8 mouse cellular contexts compared by ENCODE assay signal in genomic region chr9:45589867-45590266, GRCm38 (mm10).
DNase-seq lines count a peak whose midpoint lies in the region; ATAC-seq lines count a peak whose summit lies in the region.

No protein-coding gene starts in this region.

- no peaks in the 10 kb centered on the region for H3K4me1 ChIP-seq in forebrain, embryonic 11.5 days (replicated peaks; ENCODE audit: control insufficient read depth, insufficient read depth, low read length)
- peaks cover 18% of the 10 kb centered on the region for H3K4me1 ChIP-seq in forebrain, embryonic 16.5 days (replicated peaks; ENCODE audit: control insufficient read depth, insufficient read depth, low read length)
- peaks cover 9% of the 10 kb centered on the region; the same call in 1 of the 2 replicates for H3K4me1 ChIP-seq in midbrain, embryonic 10.5 days
- 0 out of 2 replicates have a peak, but pooled peaks cover 2% of the 10 kb centered on the region for H3K4me1 ChIP-seq in midbrain, embryonic 16.5 days (ENCODE audit: control insufficient read depth, insufficient read depth, low read length)

- H3K9me3 ChIP-seq in forebrain, embryonic 11.5 days (ENCODE audit: control insufficient read depth, low read length): no peaks in the 10 kb centered on the region
- no peaks in the 10 kb centered on the region for H3K9me3 ChIP-seq in forebrain, embryonic 16.5 days (ENCODE audit: control insufficient read depth, low read length)
- no peaks in the 10 kb centered on the region for H3K9me3 ChIP-seq in midbrain, embryonic 10.5 days (replicated peaks)
- H3K9me3 ChIP-seq in midbrain, embryonic 16.5 days (replicated peaks; ENCODE audit: control insufficient read depth, low read length, poor library complexity, severe bottlenecking): no peaks in the 10 kb centered on the region

- H3K9ac ChIP-seq in forebrain, embryonic 11.5 days (ENCODE audit: low read length): no peak overlapping the region
- H3K9ac ChIP-seq in forebrain, embryonic 16.5 days (replicated peaks; ENCODE audit: low read depth, low read length): no peak overlapping the region
- no peak overlapping the region for H3K9ac ChIP-seq in midbrain, embryonic 16.5 days (ENCODE audit: low read depth, low read length)

- H3K4me2 ChIP-seq in forebrain, embryonic 11.5 days (ENCODE audit: low read depth, low read length, severe bottlenecking): no peak overlapping the region
- H3K4me2 ChIP-seq in forebrain, embryonic 16.5 days (ENCODE audit: low read length): no peak overlapping the region
- H3K4me2 ChIP-seq in midbrain, embryonic 16.5 days (ENCODE audit: low read length): no peak overlapping the region

- no peak for ATAC-seq in forebrain, embryonic 11.5 days (replicated peaks; ENCODE audit: low FRiP score)
- ATAC-seq in forebrain, embryonic 16.5 days: no peak
- ATAC-seq in midbrain, embryonic 16.5 days: no peak

- peak; percentile 73 for DNase-seq in forebrain, embryonic 11.5 days (ENCODE audit: low spot score)
- peak; percentile 56 for DNase-seq in midbrain, embryonic 10.5 days (ENCODE audit: low spot score)
- DNase-seq in adrenal gland, postnatal 14 days: peak; percentile 49
- DNase-seq in embryo, embryonic 9.5 days (ENCODE audit: extremely low spot score): peak; percentile 39
- peak; percentile 13 for DNase-seq in large intestine, adult 2 months (ENCODE audit: low read depth, low spot score)
- peak; percentile 18 for DNase-seq in skeletal muscle tissue, adult 2 months (ENCODE audit: low read depth, low spot score)

- WGBS in forebrain, embryonic 11.5 days: 78% methylated on average over 3 of the region's 3 CpGs
- WGBS in forebrain, embryonic 16.5 days: 78% methylated on average over 3 of the region's 3 CpGs
- WGBS in midbrain, embryonic 10.5 days: 76% methylated on average over 3 of the region's 3 CpGs
- 79% methylated on average over 3 of the region's 3 CpGs for WGBS in midbrain, embryonic 16.5 days
- 69% methylated on average over 3 of the region's 3 CpGs for WGBS in large intestine, adult 2 months

- no peaks in the 10 kb centered on the region for H3K27me3 ChIP-seq in forebrain, embryonic 11.5 days (ENCODE audit: control insufficient read depth, insufficient read depth, low read length)
- H3K27me3 ChIP-seq in forebrain, embryonic 16.5 days (replicated peaks; ENCODE audit: control insufficient read depth, insufficient read depth, low read length): no peaks in the 10 kb centered on the region
- no peaks in the 10 kb centered on the region for H3K27me3 ChIP-seq in midbrain, embryonic 10.5 days (ENCODE audit: low read depth, poor library complexity, severe bottlenecking)
- no peaks in the 10 kb centered on the region for H3K27me3 ChIP-seq in midbrain, embryonic 16.5 days (ENCODE audit: control insufficient read depth, insufficient read depth, low read depth, low read length)

- no peak overlapping the region for H3K27ac ChIP-seq in forebrain, embryonic 11.5 days (ENCODE audit: low read depth, low read length)
- H3K27ac ChIP-seq in forebrain, embryonic 16.5 days (ENCODE audit: low read length): no peak overlapping the region
- H3K27ac ChIP-seq in midbrain, embryonic 10.5 days (replicated peaks): no peak overlapping the region
- no peak overlapping the region for H3K27ac ChIP-seq in midbrain, embryonic 16.5 days (ENCODE audit: low read length)

- H3K4me3 ChIP-seq in forebrain, embryonic 11.5 days (ENCODE audit: low read depth, low read length): no peak overlapping the region
- H3K4me3 ChIP-seq in forebrain, embryonic 16.5 days (replicated peaks; ENCODE audit: low read length): no peak overlapping the region
- H3K4me3 ChIP-seq in midbrain, embryonic 10.5 days: no peak overlapping the region
- H3K4me3 ChIP-seq in midbrain, embryonic 16.5 days (ENCODE audit: low read depth, low read length): no peak overlapping the region

- no peaks in the 10 kb centered on the region for H3K36me3 ChIP-seq in forebrain, embryonic 11.5 days (ENCODE audit: control insufficient read depth, insufficient read depth, low read length)
- H3K36me3 ChIP-seq in forebrain, embryonic 16.5 days (ENCODE audit: control insufficient read depth, insufficient read depth): no peaks in the 10 kb centered on the region
- no peaks in the 10 kb centered on the region for H3K36me3 ChIP-seq in midbrain, embryonic 10.5 days
- no peaks in the 10 kb centered on the region for H3K36me3 ChIP-seq in midbrain, embryonic 16.5 days (ENCODE audit: control insufficient read depth, insufficient read depth, low read length)

Comparison
In these comparisons a context has a peak if more than half of its experiments do, and no peak if none do; other contexts are left out.
1. DNase-seq: peak in every context shown above with its lines; median percentile 73 in forebrain, embryonic 11.5 days; 56 in midbrain, embryonic 10.5 days; 49 in adrenal gland, postnatal 14 days; 39 in embryo, embryonic 9.5 days; 18 in skeletal muscle tissue, adult 2 months; 13 in large intestine, adult 2 months.